ENCODE assay signal across 23 mouse cellular contexts in the genomic region with DNA sequence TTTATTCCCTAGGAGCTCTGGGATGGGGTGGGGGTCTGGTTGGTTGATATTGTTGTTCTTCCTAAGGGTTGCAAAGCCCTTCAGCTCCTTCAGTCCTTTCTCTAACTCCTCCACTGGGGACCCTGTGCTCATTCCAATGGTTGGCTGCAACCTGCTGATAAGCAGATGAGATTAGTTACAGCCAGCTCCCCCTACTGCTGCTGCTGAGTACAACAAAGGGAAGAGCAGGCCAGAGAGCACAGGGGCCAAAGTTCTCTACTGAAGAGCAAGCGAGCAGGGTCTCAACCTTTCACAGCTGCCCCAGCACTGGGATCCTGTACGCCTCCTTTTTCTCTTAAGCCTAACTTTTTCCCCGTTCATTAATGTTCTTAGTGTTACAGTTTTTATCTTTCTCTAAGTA.
A peak's percentile ranks its signal among the peaks of the same experiment; 100 is the strongest.
DNase-seq lines count a peak whose midpoint lies in the region; ATAC-seq lines count a peak whose summit lies in the region.
"Had no signal": no experiment of that assay in that cellular context is flagged by ENCODE, and none has a peak within 500 bp of the region (broad histone marks: within the 10 kb centered on the region; RNA-seq: fewer than 3 reads in every experiment).

No protein-coding gene starts in this region.

- H3K27ac ChIP-seq in liver, embryonic 15.5 days (replicated peaks), result no peak overlapping the region
- H3K27ac ChIP-seq in forebrain, embryonic 13.5 days, result no peak overlapping the region
- H3K27ac ChIP-seq: embryonic facial prominence, embryonic 15.5 days; forebrain, embryonic 10.5 days; heart, embryonic 15.5 days; limb, embryonic 10.5 days had no signal

- intact Hi-C loops in left cerebral cortex, postnatal 4 days (cut with DNase I), result no loop called here
- intact Hi-C loops in heart, postnatal 10 days (cut with DNase I), result no loop called here

- DNase-seq in thymus, postnatal 25 days, result peak; percentile 3
- no peak for DNase-seq in thymus, postnatal 4 days
- DNase-seq in ZHBTc4 (ENCODE audit: low read depth, low spot score), result peak; percentile 34
- DNase-seq in left cerebral cortex, postnatal 4 days, result no peak
- no peak for DNase-seq in heart, postnatal 10 days
- DNase-seq in frontal cortex, postnatal 10 days (ENCODE audit: low spot score in 2 of 2), result no peak
- DNase-seq: adrenal gland, adult 8-10 months; cerebellum, postnatal 14 days; embryo, embryonic 11 days; gastrocnemius, postnatal 14 days; kidney, adult 18-20 months; kidney, postnatal 14 days; lung, adult 18-20 months; right cerebral cortex, postnatal 14 days; thymus, adult 18-20 months had no signal

- no peaks in the 10 kb centered on the region for H3K36me3 ChIP-seq in liver, embryonic 15.5 days (replicated peaks)
- H3K36me3 ChIP-seq in forebrain, embryonic 13.5 days (ENCODE audit: poor library complexity, severe bottlenecking), result no peaks in the 10 kb centered on the region; the same call in 1 of the 2 replicates
- H3K36me3 ChIP-seq: embryonic facial prominence, embryonic 15.5 days; heart, embryonic 15.5 days had no signal

- H3K9ac ChIP-seq in liver, embryonic 15.5 days, result no peak overlapping the region
- no peak overlapping the region for H3K9ac ChIP-seq in forebrain, embryonic 13.5 days
- H3K9ac ChIP-seq: embryonic facial prominence, embryonic 15.5 days; heart, embryonic 15.5 days had no signal

- H3K4me3 ChIP-seq in liver, embryonic 15.5 days (replicated peaks), result no peak overlapping the region
- H3K4me3 ChIP-seq in forebrain, embryonic 13.5 days, result no peak overlapping the region
- H3K4me3 ChIP-seq: embryonic facial prominence, embryonic 15.5 days; forebrain, embryonic 10.5 days; heart, embryonic 15.5 days; limb, embryonic 10.5 days had no signal

- H3K9me3 ChIP-seq in liver, embryonic 15.5 days (replicated peaks), result no peaks in the 10 kb centered on the region
- no peaks in the 10 kb centered on the region for H3K9me3 ChIP-seq in forebrain, embryonic 13.5 days (replicated peaks)
- H3K9me3 ChIP-seq: embryonic facial prominence, embryonic 15.5 days; forebrain, embryonic 10.5 days; heart, embryonic 15.5 days; limb, embryonic 10.5 days had no signal

- WGBS in liver, embryonic 15.5 days (ENCODE audit: insufficient replicate concordance), result 57% methylated on average over 3 of the region's 3 CpGs
- 72% methylated on average over 3 of the region's 3 CpGs for WGBS in forebrain, embryonic 13.5 days

- H3K27me3 ChIP-seq in liver, embryonic 15.5 days, result no peaks in the 10 kb centered on the region
- H3K27me3 ChIP-seq in forebrain, embryonic 13.5 days, result no peaks in the 10 kb centered on the region
- H3K27me3 ChIP-seq: embryonic facial prominence, embryonic 15.5 days; heart, embryonic 15.5 days had no signal

- H3K4me2 ChIP-seq in liver, embryonic 15.5 days, result no peak overlapping the region
- no peak overlapping the region for H3K4me2 ChIP-seq in forebrain, embryonic 13.5 days
- H3K4me2 ChIP-seq: embryonic facial prominence, embryonic 15.5 days; heart, embryonic 15.5 days had no signal

- peak; percentile 54 for ATAC-seq in liver, embryonic 15.5 days (ENCODE audit: insufficient read depth)
- ATAC-seq in forebrain, embryonic 13.5 days, result no peak
- ATAC-seq: hindbrain, embryonic 16.5 days; midbrain, embryonic 16.5 days had no signal

- H3K4me1 ChIP-seq in liver, embryonic 15.5 days (replicated peaks), result peaks cover 6% of the 10 kb centered on the region
- H3K4me1 ChIP-seq in forebrain, embryonic 13.5 days, result no peaks in the 10 kb centered on the region
- H3K4me1 ChIP-seq: embryonic facial prominence, embryonic 15.5 days; forebrain, embryonic 10.5 days; heart, embryonic 15.5 days; limb, embryonic 10.5 days had no signal

Comparison
In these comparisons a context has a peak if more than half of its experiments do, and no peak if none do; other contexts are left out.
1. DNase-seq: peak in thymus, postnatal 25 days (single experiment) and ZHBTc4 (single experiment); none in thymus, postnatal 4 days (single experiment), left cerebral cortex, postnatal 4 days (single experiment), heart, postnatal 10 days (0 of 2) and frontal cortex, postnatal 10 days (0 of 2).